Mouse (Mus musculus) left cerebral cortex, postnatal 36 days (tissue): ENCODE measurements around the gene Rnpep. TPM values are rescaled to one million over a fixed set of nuclear protein-coding genes. Genes with fewer than 3 reads are reported as not detected.
"Not testable (repeated sequence)": the region's sequence is repeated elsewhere in the genome, so short reads cannot be mapped to it uniquely, and the experiment has no call there.

Experiments
- DNase-seq, 2 experiments: peaks; one replicate each; pipeline ENCODE4 v3.0.0; 2021 to 2022; ENCODE audit warnings: low spot score in 2 of 2, mixed read lengths in 1 of 2
- intact Hi-C: fragments of 180-260 bp; cut with DNase I; formaldehyde crosslinking; loops from one replicate; pipeline ENCODE4 v1.15.1; 2025
- total RNA-seq, 2 experiments: library from RNA; stranded (reverse); gene quantifications; 2 replicates each; pipeline ENCODE4 v1.2.3; 2021

Rnpep gene
- total RNA-seq, 2 experiments from 2014 or later = 48.2 to 64.4 TPM

GRCm38 (mm10) chr1:135262329-135262728, 21.6 kb downstream of the Rnpep start:
- intact Hi-C loops = no loop called here

GRCm38 (mm10) chr1:135260931-135261330, 23.0 kb downstream of the Rnpep start:
- no peak for DNase-seq
- intact Hi-C loops = no loop called here

More at GRCm38 (mm10) chr1:135262329-135262728, 21.6 kb downstream of the Rnpep start:
- no peak for DNase-seq

- intact Hi-C loops = loop anchor here (1.0 to 2.0 kb wide), 2 partner anchors 87 to 110 kb away; no protein-coding TSS in a partner anchor
- peak; percentile 32 to 55 for DNase-seq
Observed at GRCm38 (mm10) chr1:135259128-135259436, 24.8 kb downstream of the Rnpep start.

- no peak for DNase-seq
- intact Hi-C loops = loop anchor here (1.0 to 2.0 kb wide), 2 partner anchors 86 to 110 kb away; no protein-coding TSS in a partner anchor
Observed at GRCm38 (mm10) chr1:135258380-135259127, 25.3 kb downstream of the Rnpep start, which contains the start of gene Elf3. Gene Elf3, minus strand, starts transcription at chr1:135258568.

- intact Hi-C loops = no loop called here
- no peak for DNase-seq
Observed at GRCm38 (mm10) chr1:135256299-135256698, 27.6 kb downstream of the Rnpep start.

- intact Hi-C loops = no loop called here
- DNase-seq = no peak
Observed at GRCm38 (mm10) chr1:135252854-135253253, 31.0 kb downstream of the Rnpep start.

- no peak for DNase-seq
- intact Hi-C loops = no loop called here
Observed at GRCm38 (mm10) chr1:135251405-135251804, 32.5 kb downstream of the Rnpep start.

- DNase-seq = no peak
- intact Hi-C loops = no loop called here
Observed at GRCm38 (mm10) chr1:135250706-135251105, 33.2 kb downstream of the Rnpep start.

GRCm38 (mm10) chr1:135248434-135248850, 35.4 kb downstream of the Rnpep start:
- intact Hi-C loops = no loop called here
- DNase-seq = peak; percentile 57 to 58

- no peak for DNase-seq
- intact Hi-C loops = no loop called here
Observed at GRCm38 (mm10) chr1:135244014-135244413, 39.9 kb downstream of the Rnpep start.

- DNase-seq, intact Hi-C loops: not testable (repeated sequence)
Observed at GRCm38 (mm10) chr1:135240206-135240605, 43.7 kb downstream of the Rnpep start.

- intact Hi-C loops = no loop called here
Observed at GRCm38 (mm10) chr1:135237131-135237851, 46.6 kb downstream of the Rnpep start.

GRCm38 (mm10) chr1:135234771-135235170, 49.1 kb downstream of the Rnpep start:
- DNase-seq = no peak
- intact Hi-C loops = no loop called here

More at GRCm38 (mm10) chr1:135237131-135237851, 46.6 kb downstream of the Rnpep start:
- DNase-seq = no peak

GRCm38 (mm10) chr1:135233961-135234360, 49.9 kb downstream of the Rnpep start:
- DNase-seq = no peak
- intact Hi-C loops = no loop called here

- intact Hi-C loops, DNase-seq: not testable (repeated sequence)
Observed at GRCm38 (mm10) chr1:135231878-135232277, 52.0 kb downstream of the Rnpep start.

GRCm38 (mm10) chr1:135227339-135227950, 56.4 kb downstream of the Rnpep start:
- no peak for DNase-seq
- intact Hi-C loops = no loop called here

GRCm38 (mm10) chr1:135224981-135225604, 58.8 kb downstream of the Rnpep start:
- no peak for DNase-seq
- intact Hi-C loops = no loop called here

GRCm38 (mm10) chr1:135224147-135224546, 59.7 kb downstream of the Rnpep start:
- no peak for DNase-seq
- intact Hi-C loops = no loop called here

- no peak for DNase-seq
- intact Hi-C loops = no loop called here
Observed at GRCm38 (mm10) chr1:135217607-135218233, 66.2 kb downstream of the Rnpep start.
